Comparison of ENCODE assay signal across 9 mouse cellular contexts in the genomic region with DNA sequence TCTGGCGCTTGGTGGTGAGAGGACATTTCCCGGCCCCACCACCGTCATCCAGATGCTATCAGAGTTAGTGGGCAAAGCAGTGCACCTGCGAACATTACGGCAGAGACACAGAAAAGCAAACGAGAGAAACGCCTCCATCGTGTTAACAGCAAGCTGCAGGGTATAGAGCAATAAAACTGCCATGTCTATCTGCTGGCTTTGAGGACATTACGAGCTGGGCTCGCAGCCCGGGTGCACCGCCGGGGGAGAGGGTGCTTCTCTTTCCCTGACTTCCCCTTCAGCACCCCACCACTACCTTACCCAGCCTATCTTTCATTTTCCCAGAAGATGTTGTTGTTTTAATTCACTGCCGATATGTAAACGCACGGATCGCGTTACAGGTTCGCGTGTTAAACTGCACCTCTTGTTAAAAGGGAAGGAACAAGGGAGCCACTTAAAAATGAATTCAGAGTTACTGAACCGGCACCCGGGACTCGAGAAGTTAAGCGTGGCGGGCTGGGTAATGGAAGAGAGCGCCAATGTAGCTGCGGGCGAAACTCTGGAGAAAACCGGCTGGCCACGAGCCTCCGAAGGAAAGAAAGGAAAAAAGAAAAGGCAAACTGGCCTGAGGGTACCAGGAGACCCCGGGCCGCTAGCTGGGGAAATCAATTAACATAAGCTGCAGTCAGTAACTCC. TPM values are rescaled to one million over a fixed set of nuclear protein-coding genes. Genes with fewer than 3 reads are reported as not detected.
A peak's percentile ranks its signal among the peaks of the same experiment; 100 is the strongest.
DNase-seq lines count a peak whose midpoint lies in the region; ATAC-seq and TF ChIP-seq lines count a peak whose summit lies in the region.
"Had no signal": no experiment of that assay in that cellular context is flagged by ENCODE, and none has a peak within 500 bp of the region (broad histone marks: within the 10 kb centered on the region; RNA-seq: fewer than 3 reads in every experiment).

No protein-coding gene starts in this region.

- 1% methylated on average over 33 of the region's 33 CpGs for WGBS in heart, postnatal 0 days
- WGBS in midbrain, embryonic 15.5 days = under 1% methylated on average over 33 of the region's 33 CpGs

- intact Hi-C loops in left cerebral cortex, adult 2 months (cut with DNase I) = loop anchor here (5.0 kb wide), 1 partner anchor 283 kb away; a partner anchor contains a TSS

- H3K4me2 ChIP-seq in heart, postnatal 0 days (ENCODE audit: low read depth, low read length) = peak overlapping the region; percentile 33
- H3K4me2 ChIP-seq in midbrain, embryonic 15.5 days = peak overlapping the region; percentile 26

- H3K27me3 ChIP-seq in heart, postnatal 0 days (ENCODE audit: control insufficient read depth, insufficient read depth, low read length) = peaks cover 98% of the 10 kb centered on the region
- peaks cover 78% of the 10 kb centered on the region for H3K27me3 ChIP-seq in midbrain, embryonic 15.5 days (replicated peaks)

- DNase-seq in left cerebral cortex, adult 2 months (ENCODE audit: extremely low spot score in 1 of 2, low spot score in 2 of 2) = no peak
- DNase-seq in left cerebral cortex, adult 8-10 months (ENCODE audit: low spot score in 2 of 2) = no peak
- DNase-seq in embryo, embryonic 9.5 days (ENCODE audit: extremely low spot score) = peak; percentile 61
- peak; percentile 5 for DNase-seq in heart, postnatal 0 days (ENCODE audit: low spot score)
- DNase-seq in cerebellum, adult 8-10 months = no peak
- no peak for DNase-seq in lung, postnatal 25 days (ENCODE audit: low spot score)
- DNase-seq in cerebellum, postnatal 4 days (ENCODE audit: low spot score in 2 of 2) = no peak

- TF ChIP-seq CTCF in left cerebral cortex, adult 2 months (IDR thresholded peaks at IDR 0.05) = no peak
- TF ChIP-seq CTCF in heart, postnatal 0 days (IDR thresholded peaks at IDR 0.05; ENCODE audit: low read depth) = no peak

- no peaks in the 10 kb centered on the region for H3K36me3 ChIP-seq in heart, postnatal 0 days (replicated peaks; ENCODE audit: control insufficient read depth, insufficient read depth, low read length)
- H3K36me3 ChIP-seq in midbrain, embryonic 15.5 days (replicated peaks) = no peaks in the 10 kb centered on the region

- no peak overlapping the region for H3K9ac ChIP-seq in heart, postnatal 0 days (replicated peaks; ENCODE audit: low read depth, low read length)
- no peak overlapping the region for H3K9ac ChIP-seq in midbrain, embryonic 15.5 days

- peak overlapping the region; percentile 32 for H3K4me3 ChIP-seq in left cerebral cortex, adult 2 months
- H3K4me3 ChIP-seq in heart, postnatal 0 days (ENCODE audit: low read depth, low read length) = peak overlapping the region; percentile 29
- H3K4me3 ChIP-seq in midbrain, embryonic 15.5 days = peak overlapping the region; percentile 23

- ATAC-seq in heart, postnatal 0 days (ENCODE audit: insufficient read depth, low read depth) = no peak
- ATAC-seq in midbrain, embryonic 15.5 days (replicated peaks) = no peak

- H3K4me1 ChIP-seq in heart, postnatal 0 days (ENCODE audit: control insufficient read depth, insufficient read depth) = peaks cover 16% of the 10 kb centered on the region
- peaks cover 27% of the 10 kb centered on the region for H3K4me1 ChIP-seq in midbrain, embryonic 15.5 days

- TF ChIP-seq EP300 in heart, postnatal 0 days (IDR thresholded peaks at IDR 0.05; ENCODE audit: low read depth) = no peak

- peak overlapping the region; percentile 24; the same call in 1 of the 2 replicates for H3K27ac ChIP-seq in left cerebral cortex, adult 2 months
- no peak overlapping the region for H3K27ac ChIP-seq in heart, postnatal 0 days (ENCODE audit: low read depth)
- peak overlapping the region; percentile 64 for H3K27ac ChIP-seq in midbrain, embryonic 15.5 days

- H3K9me3 ChIP-seq in heart, postnatal 0 days (replicated peaks; ENCODE audit: control insufficient read depth, low read length) = no peaks in the 10 kb centered on the region
- H3K9me3 ChIP-seq in midbrain, embryonic 15.5 days = no peaks in the 10 kb centered on the region

RNA-seq across cellular contexts. Expression of a gene that starts 2.6 kb away (rescaled TPM):
- total RNA-seq in left cerebral cortex, adult 2 months (2021) = 10 to 100 TPM in 1 of 2 experiments, 1 to 10 TPM in 1; 9.1 to 11.1 TPM
- total RNA-seq in left cerebral cortex, adult 8-10 months (2022) = 10 to 100 TPM; 22.4 to 35.7 (median 24.6) TPM
- total RNA-seq in heart, postnatal 0 days (2014; rRNA removed; ENCODE audit: low replicate concordance) = not detected in 2 replicates
- not detected in 2 replicates for polyA plus RNA-seq in heart, postnatal 0 days (2015; fragmentation: Nextera tagmentation; extraction: Ambion mirVana)
- polyA plus RNA-seq in midbrain, embryonic 15.5 days (2015; fragmentation: Nextera tagmentation; extraction: Ambion mirVana) = 2.4 and 3.6 TPM in 2 replicates
- polyA plus RNA-seq: thymus, postnatal 0 days had no signal

RNA-seq across cellular contexts. Expression of a gene that starts 21.3 kb away (rescaled TPM):
- 1 to 10 TPM; 5.6 to 8.9 TPM for total RNA-seq in left cerebral cortex, adult 2 months (2021)
- 10 to 100 TPM in 2 of 4 experiments, 1 to 10 TPM in 2; 8.9 to 11.7 (median 10.0) TPM for total RNA-seq in left cerebral cortex, adult 8-10 months (2022)
- 0.58 TPM in 1 of 2 replicates, not detected in the other for total RNA-seq in heart, postnatal 0 days (2014; rRNA removed; ENCODE audit: low replicate concordance)
- polyA plus RNA-seq in heart, postnatal 0 days (2015; fragmentation: Nextera tagmentation; extraction: Ambion mirVana) = 0.68 and 0.97 TPM in 2 replicates
- 14.8 and 19.0 TPM in 2 replicates for polyA plus RNA-seq in midbrain, embryonic 15.5 days (2015; fragmentation: Nextera tagmentation; extraction: Ambion mirVana)

Comparison
In these comparisons a context has a peak if more than half of its experiments do, and no peak if none do; other contexts are left out.
1. DNase-seq: peak in embryo, embryonic 9.5 days (single experiment) and heart, postnatal 0 days (single experiment); none in left cerebral cortex, adult 2 months (0 of 2), left cerebral cortex, adult 8-10 months (0 of 2), cerebellum, adult 8-10 months (single experiment), lung, postnatal 25 days (single experiment) and cerebellum, postnatal 4 days (0 of 2).
2. RNA of a gene that starts 2.6 kb away (total RNA-seq): 22.4 to 35.7 TPM in left cerebral cortex, adult 8-10 months and 9.1 to 11.1 TPM in left cerebral cortex, adult 2 months; not detected in heart, postnatal 0 days; every median in the first group is over 10 times any median in the second.
3. Peak in every context shown above with its lines, with median percentiles within 50 percentile points of each other: H3K4me3 ChIP-seq.